ENCODE assay signal across 11 mouse cellular contexts in genomic region chrX:42431851-42432635, GRCm38 (mm10). TPM values are rescaled to one million over a fixed set of nuclear protein-coding genes. Genes with fewer than 3 reads are reported as not detected.
DNase-seq lines count a peak whose midpoint lies in the region; ATAC-seq lines count a peak whose summit lies in the region.
"Had no signal": no experiment of that assay in that cellular context is flagged by ENCODE, and none has a peak within 500 bp of the region (broad histone marks: within the 10 kb centered on the region; RNA-seq: fewer than 3 reads in every experiment).

No protein-coding gene starts in this region.

- DNase-seq in kidney, adult 11 months = peak; percentile 19
- DNase-seq in kidney, adult 18-20 months = no peak
- peak; percentile 64 for DNase-seq in embryo, embryonic 10 days (ENCODE audit: low spot score)
- no peak for DNase-seq in left cerebral cortex, postnatal 10 days (ENCODE audit: extremely low spot score in 1 of 2, low spot score in 2 of 2)
- DNase-seq in gastrocnemius, postnatal 25 days = no peak
- DNase-seq: adrenal gland, postnatal 25 days had no signal

- H3K27me3 ChIP-seq in hindbrain, embryonic 16.5 days (replicated peaks; ENCODE audit: control insufficient read depth, insufficient read depth, low read length) = no peaks in the 10 kb centered on the region
- H3K27me3 ChIP-seq in midbrain, embryonic 13.5 days = no peaks in the 10 kb centered on the region

- H3K27ac ChIP-seq in hindbrain, embryonic 16.5 days (ENCODE audit: low read depth, low read length) = no peak overlapping the region
- no peak overlapping the region for H3K27ac ChIP-seq in midbrain, embryonic 13.5 days

- H3K9ac ChIP-seq in hindbrain, embryonic 16.5 days (ENCODE audit: low read depth, low read length) = no peak overlapping the region
- H3K9ac ChIP-seq in midbrain, embryonic 13.5 days (replicated peaks) = no peak overlapping the region

- no peaks in the 10 kb centered on the region for H3K4me1 ChIP-seq in hindbrain, embryonic 16.5 days (ENCODE audit: control insufficient read depth, insufficient read depth, low read depth, low read length)
- H3K4me1 ChIP-seq in midbrain, embryonic 13.5 days (replicated peaks) = no peaks in the 10 kb centered on the region

- intact Hi-C loops in left cerebral cortex, postnatal 10 days (cut with DNase I) = no loop called here

- H3K36me3 ChIP-seq in hindbrain, embryonic 16.5 days (ENCODE audit: control insufficient read depth, insufficient read depth, low read length) = no peaks in the 10 kb centered on the region
- no peaks in the 10 kb centered on the region for H3K36me3 ChIP-seq in midbrain, embryonic 13.5 days

- no peak overlapping the region for H3K4me3 ChIP-seq in hindbrain, embryonic 16.5 days (ENCODE audit: low read length)
- H3K4me3 ChIP-seq in midbrain, embryonic 13.5 days (replicated peaks) = no peak overlapping the region
- H3K4me3 ChIP-seq: erythroblast, embryonic 14.5 days had no signal

- H3K9me3 ChIP-seq in hindbrain, embryonic 16.5 days (ENCODE audit: control insufficient read depth, low read length) = no peaks in the 10 kb centered on the region; the same call in 1 of the 2 replicates
- no peaks in the 10 kb centered on the region for H3K9me3 ChIP-seq in midbrain, embryonic 13.5 days

- peak; percentile 45; the same call in 1 of the 2 replicates for ATAC-seq in hindbrain, embryonic 16.5 days
- ATAC-seq in midbrain, embryonic 13.5 days = peak; percentile 67; the same call in 1 of the 2 replicates
- ATAC-seq in megakaryocyte-erythroid progenitor cell, adult 5-6 weeks (replicated peaks; ENCODE audit: low FRiP score, low TSS enrichment, poor library complexity, severe bottlenecking) = no peak

- no peak overlapping the region for H3K4me2 ChIP-seq in hindbrain, embryonic 16.5 days (ENCODE audit: low read length)
- H3K4me2 ChIP-seq in midbrain, embryonic 13.5 days (replicated peaks) = no peak overlapping the region

- 22% methylated on average over 7 of the region's 7 CpGs for WGBS in hindbrain, embryonic 16.5 days
- WGBS in midbrain, embryonic 13.5 days = 23% methylated on average over 7 of the region's 7 CpGs

RNA-seq across cellular contexts. Expression of gene Tex13c2, which starts 57.4 kb away (rescaled TPM):
- polyA plus RNA-seq in hindbrain, embryonic 16.5 days (2015; fragmentation: Nextera tagmentation; extraction: Ambion mirVana) = not detected in 2 replicates
- not detected in 2 replicates for polyA plus RNA-seq in midbrain, embryonic 13.5 days (2015; fragmentation: Nextera tagmentation; extraction: Ambion mirVana)
- total RNA-seq in left cerebral cortex, postnatal 10 days (2021) = not detected
- not detected for total RNA-seq in gastrocnemius, postnatal 25 days (2021)
- not detected in 2 replicates for total RNA-seq in megakaryocyte-erythroid progenitor cell, adult 5-6 weeks (2014; fragmentation: Nextera tagmentation)
- total RNA-seq in megakaryocyte-erythroid progenitor cell, adult 5-6 weeks (2017) = not detected in 2 replicates
- total RNA-seq: adrenal gland, postnatal 25 days had no signal
- polyA plus RNA-seq: erythroblast, embryonic 14.5 days; liver, embryonic 16.5 days had no signal

Comparison
In these comparisons a context has a peak if more than half of its experiments do, and no peak if none do; other contexts are left out.
1. DNase-seq: peak in kidney, adult 11 months (single experiment) and embryo, embryonic 10 days (single experiment); none in kidney, adult 18-20 months (single experiment), left cerebral cortex, postnatal 10 days (0 of 2) and gastrocnemius, postnatal 25 days (single experiment).